Mouse (Mus musculus) intestine, embryonic 15.5 days (tissue): ENCODE data around the gene Stard8. TPM values are rescaled to one million over a fixed set of nuclear protein-coding genes. Genes with fewer than 3 reads are reported as not detected.
"Not testable (repeated sequence)": the region's sequence is repeated elsewhere in the genome, so short reads cannot be mapped to it uniquely, and the experiment has no call there.

Experiments used
- ATAC-seq: fragments of 200-750 bp; cut with Nextera tagmentation; 2 replicates; pipeline ENCODE4 v1.8.0; 2017; ENCODE audit warnings: moderate TSS enrichment, moderate library complexity
- H3K27ac ChIP-seq: fragments of 300-500 bp; sonication (generic); 2 replicates; pipeline ENCODE4 v1.5.1; 2015; ENCODE audit warnings: mild to moderate bottlenecking, inconsistent platforms
- H3K27me3 ChIP-seq: fragments of 300-500 bp; sonication (generic); replicated peaks from 2 replicates; pipeline ENCODE4 v1.6.1; 2015; ENCODE audit warnings: inconsistent platforms
- H3K36me3 ChIP-seq: fragments of 300-500 bp; sonication (generic); 2 replicates; pipeline ENCODE4 v1.6.1; 2015; ENCODE audit warnings: inconsistent platforms
- H3K4me1 ChIP-seq: fragments of 300-500 bp; sonication (generic); replicated peaks from 2 replicates; pipeline ENCODE4 v1.6.1; 2015; ENCODE audit warnings: inconsistent platforms
- H3K4me2 ChIP-seq: fragments of 300-500 bp; sonication (generic); replicated peaks from 2 replicates; pipeline ENCODE4 v1.6.1; 2015; ENCODE audit warnings: mild to moderate bottlenecking, inconsistent platforms
- H3K4me3 ChIP-seq: fragments of 300-500 bp; sonication (generic); replicated peaks from 2 replicates; pipeline ENCODE4 v1.5.1; 2015; ENCODE audit warnings: inconsistent platforms
- H3K9ac ChIP-seq: fragments of 300-500 bp; sonication (generic); 2 replicates; pipeline ENCODE4 v1.6.1; 2015; ENCODE audit warnings: inconsistent platforms
- H3K9me3 ChIP-seq: fragments of 300-500 bp; sonication (generic); 2 replicates; pipeline ENCODE4 v1.6.1; 2016; ENCODE audit warnings: inconsistent platforms
- WGBS: fragments of 180-500 bp; shearing (Covaris S2); methylation state at CpG from one replicate; pipeline ENCODE4 v1.1.7; 2015; 5-methylcytosine and 5-hydroxymethylcytosine counted together
- polyA plus RNA-seq: library from polyadenylated mRNA; unstranded; fragments of >200 nt; fragmentation: Nextera tagmentation; extraction: Ambion mirVana; gene quantifications from 2 replicates; pipeline ENCODE4 v1.2.1, GENCODE M21; 2015

Stard8 gene
- polyA plus RNA-seq, 1 experiment from 2014 or later: 7.3 TPM

DNA sequence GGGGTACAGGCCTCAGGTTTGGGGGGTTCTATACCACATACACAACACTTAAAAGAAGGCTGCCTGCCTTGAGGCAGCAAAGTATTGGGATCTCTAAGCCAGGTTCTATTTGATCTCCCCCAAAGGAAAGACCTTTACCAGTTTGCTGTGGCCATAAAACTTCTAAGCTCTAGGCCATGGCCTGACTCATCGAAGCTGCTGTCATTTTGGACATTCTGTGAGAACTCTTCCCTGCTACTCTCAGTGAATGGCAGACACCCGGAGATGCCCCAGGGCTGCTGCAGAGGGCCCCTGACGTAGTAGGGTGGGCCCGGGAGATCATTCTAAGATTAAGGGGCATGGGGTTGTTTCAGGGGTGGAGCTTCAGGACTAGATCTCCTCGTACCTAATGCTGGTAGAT, 72.1 kb downstream of the Stard8 start:
- Histone ChIP-seq H3K27ac (no peak overlapping the region), H3K9ac (no peak overlapping the region), H3K27me3 (no peaks in the 10 kb centered on the region), H3K4me3 (no peak overlapping the region), H3K36me3 (no peaks in the 10 kb centered on the region), H3K4me1 (no peaks in the 10 kb centered on the region), H3K4me2 (no peak overlapping the region), H3K9me3 (no peaks in the 10 kb centered on the region)
- WGBS: 82% methylated on average over 5 of the region's 5 CpGs
- ATAC-seq: no peak

DNA sequence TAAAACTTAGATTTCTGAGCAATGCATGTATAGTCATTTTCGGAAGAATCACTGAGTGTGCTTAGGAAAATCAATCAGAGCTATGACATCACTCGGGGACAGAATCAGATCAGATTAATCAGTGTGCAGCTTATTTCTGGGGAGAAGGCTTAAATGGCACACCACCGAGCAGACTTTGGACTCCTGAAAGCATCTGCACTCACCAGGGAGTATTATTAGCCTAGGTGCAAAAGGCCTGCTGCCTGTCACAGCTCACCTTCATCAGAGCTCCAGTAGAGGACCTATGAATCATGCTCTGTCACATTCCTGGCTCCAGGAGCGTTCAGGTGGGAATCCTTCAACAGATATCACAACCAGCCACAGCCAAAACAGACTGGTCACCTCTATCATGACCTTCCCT, 73.4 kb downstream of the Stard8 start:
- no peak overlapping the region for H3K4me3 ChIP-seq
- WGBS: 54% methylated on average over 4 of the region's 4 CpGs
- H3K4me2 ChIP-seq: no peak overlapping the region
- H3K27ac ChIP-seq: no peak overlapping the region
- H3K9me3 ChIP-seq: no peaks in the 10 kb centered on the region
- no peaks in the 10 kb centered on the region for H3K27me3 ChIP-seq
- H3K9ac ChIP-seq: no peak overlapping the region
- no peaks in the 10 kb centered on the region for H3K36me3 ChIP-seq
- ATAC-seq: peak; percentile 74
- H3K4me1 ChIP-seq: no peaks in the 10 kb centered on the region

DNA sequence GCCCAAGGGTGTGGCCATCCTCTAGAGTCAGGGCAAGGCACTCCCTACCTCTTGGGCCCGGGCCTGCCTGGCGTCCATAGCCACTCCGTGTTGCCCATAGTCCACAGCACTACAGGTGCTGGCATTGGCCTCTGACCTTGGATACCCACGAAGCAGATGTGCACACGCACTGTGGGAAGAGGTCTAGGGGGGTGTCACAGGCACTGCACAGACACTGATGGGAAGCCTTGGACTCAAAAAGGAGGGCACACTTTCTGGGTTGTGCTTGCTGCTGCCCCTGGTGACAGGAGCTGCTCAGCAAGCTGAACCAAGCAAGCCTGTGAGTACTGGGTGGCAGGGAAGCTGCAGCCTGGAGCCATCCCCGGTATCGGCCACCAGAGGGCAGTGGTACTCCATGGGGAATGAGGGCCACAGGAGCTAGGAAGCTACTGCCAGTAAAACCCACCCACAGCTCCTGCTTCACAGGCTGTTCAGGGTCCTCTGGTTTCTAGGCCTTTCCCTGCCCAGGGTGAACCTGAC, 75.4 kb downstream of the Stard8 start:
- H3K4me2 ChIP-seq, H3K9ac ChIP-seq, H3K4me3 ChIP-seq, H3K9me3 ChIP-seq, H3K27ac ChIP-seq, H3K36me3 ChIP-seq, H3K4me1 ChIP-seq, H3K27me3 ChIP-seq: not testable (repeated sequence)
- peak; percentile 56; the same call in 1 of the 2 replicates for ATAC-seq
- WGBS: 74% methylated on average over 5 of the region's 7 CpGs

DNA sequence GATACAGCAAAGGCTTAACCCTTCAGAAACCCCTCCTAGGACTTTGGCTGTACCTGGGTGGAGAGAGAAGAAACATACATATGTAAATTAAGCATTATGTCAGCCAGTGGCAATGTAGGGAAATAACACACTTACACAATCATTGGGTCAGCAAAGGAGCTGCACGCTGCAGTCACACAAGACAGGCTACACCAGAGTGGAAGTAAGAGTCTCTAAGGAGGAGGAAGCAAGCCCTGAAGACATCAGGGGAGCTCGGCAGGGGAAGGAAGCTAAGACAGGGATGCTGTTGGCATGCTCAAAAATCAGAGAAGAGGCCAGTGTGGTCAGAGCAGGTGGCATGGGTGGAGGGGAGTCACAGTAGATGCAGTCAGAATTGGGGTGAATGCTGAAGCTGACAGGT, 89.7 kb downstream of the Stard8 start:
- H3K4me1 ChIP-seq: no peaks in the 10 kb centered on the region
- no peak overlapping the region for H3K4me2 ChIP-seq
- no peaks in the 10 kb centered on the region for H3K36me3 ChIP-seq
- no peak overlapping the region for H3K9ac ChIP-seq
- H3K4me3 ChIP-seq: no peak overlapping the region
- H3K27ac ChIP-seq: no peak overlapping the region
- 65% methylated on average over 2 of the region's 2 CpGs for WGBS
- H3K27me3 ChIP-seq: 0 out of 2 replicates have a peak, but pooled peaks cover 3% of the 10 kb centered on the region
- no peak for ATAC-seq
- H3K9me3 ChIP-seq: no peaks in the 10 kb centered on the region

DNA sequence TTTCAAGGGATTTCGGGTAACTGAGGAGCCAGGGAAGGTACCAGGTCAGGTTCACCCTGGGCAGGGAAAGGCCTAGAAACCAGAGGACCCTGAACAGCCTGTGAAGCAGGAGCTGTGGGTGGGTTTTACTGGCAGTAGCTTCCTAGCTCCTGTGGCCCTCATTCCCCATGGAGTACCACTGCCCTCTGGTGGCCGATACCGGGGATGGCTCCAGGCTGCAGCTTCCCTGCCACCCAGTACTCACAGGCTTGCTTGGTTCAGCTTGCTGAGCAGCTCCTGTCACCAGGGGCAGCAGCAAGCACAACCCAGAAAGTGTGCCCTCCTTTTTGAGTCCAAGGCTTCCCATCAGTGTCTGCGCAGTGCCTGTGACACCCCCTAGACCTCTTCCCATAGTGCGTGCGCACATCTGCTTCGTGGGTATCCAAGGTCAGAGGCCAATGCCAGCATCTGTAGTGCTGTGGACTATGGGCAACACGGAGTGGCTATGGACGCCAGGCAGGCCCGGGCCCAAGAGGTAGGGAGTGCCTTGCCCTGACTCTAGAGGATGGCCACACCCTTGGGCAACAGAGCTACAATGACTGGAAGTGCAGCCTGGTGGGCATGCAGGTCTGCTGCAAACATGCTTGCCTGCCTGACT, 108.2 kb downstream of the Stard8 start:
- H3K27me3 ChIP-seq, H3K4me1 ChIP-seq, H3K36me3 ChIP-seq, H3K9ac ChIP-seq, H3K27ac ChIP-seq, H3K4me2 ChIP-seq, H3K4me3 ChIP-seq, H3K9me3 ChIP-seq: not testable (repeated sequence)
- peak; percentile 62; the same call in 1 of the 2 replicates for ATAC-seq
- 75% methylated on average over 8 of the region's 10 CpGs for WGBS

DNA sequence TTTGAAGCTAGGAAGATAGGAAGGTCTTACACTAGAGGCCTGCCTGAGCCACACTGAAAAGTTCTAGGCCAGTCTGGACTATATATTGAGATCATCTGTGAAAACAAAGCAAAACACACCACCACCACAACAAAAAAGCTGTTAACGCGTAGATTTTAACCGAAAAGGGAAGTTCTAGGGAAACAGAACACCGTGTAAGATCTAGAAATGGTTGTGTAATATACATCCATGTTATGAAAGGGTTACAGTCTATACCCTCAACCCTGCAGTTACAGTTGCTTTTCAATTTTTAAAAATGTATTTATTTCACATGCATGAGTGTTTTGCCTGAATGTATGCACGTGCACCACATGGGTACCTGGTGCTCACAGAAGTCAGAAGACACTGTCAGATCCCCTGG, 116.5 kb downstream of the Stard8 start:
- Histone ChIP-seq H3K4me3 (no peak overlapping the region), H3K27ac (no peak overlapping the region), H3K9ac (no peak overlapping the region), H3K27me3 (no peaks in the 10 kb centered on the region), H3K4me2 (no peak overlapping the region), H3K36me3 (no peaks in the 10 kb centered on the region), H3K9me3 (no peaks in the 10 kb centered on the region), H3K4me1 (no peaks in the 10 kb centered on the region)
- ATAC-seq: no peak
- 88% methylated on average over 5 of the region's 5 CpGs for whole genome bisulfite sequencing

Other genes with a start within 250 kb of the Stard8 start
- gene Ophn1, start 112.2 kb upstream of the Stard8 start, polyA plus RNA-seq: 8.4 and 10.2 TPM in 2 replicates
- 25.4 and 25.8 TPM in 2 replicates for gene Yipf6, start 66.9 kb upstream of the Stard8 start, polyA plus RNA-seq
- gene Efnb1, start 132.9 kb downstream of the Stard8 start, polyA plus RNA-seq: 30.8 and 31.4 TPM in 2 replicates